Mouse (Mus musculus): ENCODE results near the gene Gli3. TPM values are rescaled to one million over a fixed set of nuclear protein-coding genes. Genes with fewer than 3 reads are reported as not detected.

Gene Gli3
- polyA plus RNA-seq, 2 experiments, result 0.21 to 0.44 TPM

GRCm38 (mm10) chr13:15664580-15665201, 201.7 kb downstream of the Gli3 start:
- DNase-seq (ENCODE audit: low read depth in 3 of 3, low spot score in 3 of 3) (no peak), ATAC-seq (ENCODE audit: insufficient read depth) (no peak)

GRCm38 (mm10) chr13:15665514-15665913, 202.5 kb downstream of the Gli3 start:
- no peaks in the 10 kb centered on the region for H3K9me3 ChIP-seq (ENCODE audit: control insufficient read depth, low read length)
- no peak overlapping the region for H3K4me2 ChIP-seq (ENCODE audit: low read depth)
- 70% methylated on average over 8 of the region's 8 CpGs for WGBS (ENCODE audit: insufficient replicate concordance)
- H3K9ac ChIP-seq (replicated peaks), result no peak overlapping the region
- TF ChIP-seq CTCF (IDR thresholded peaks at IDR 0.05; ENCODE audit: low read depth), result no peak
- TF ChIP-seq EP300 (IDR thresholded peaks at IDR 0.05; ENCODE audit: low read depth), result no peak
- ATAC-seq (ENCODE audit: insufficient read depth) (no peak), DNase-seq (ENCODE audit: low read depth in 3 of 3, low spot score in 3 of 3) (no peak)
- H3K4me3 ChIP-seq (ENCODE audit: insufficient read depth in 1 of 2, low read depth in 2 of 2, low read length in 2 of 2), result no peak overlapping the region
- H3K27ac ChIP-seq, result no peak overlapping the region
- peaks cover 0 to 5% of the 10 kb centered on the region in 2 experiments; a peak in 2 of 4 replicates for H3K4me1 ChIP-seq (replicated peaks; ENCODE audit: control insufficient read depth in 2 of 2, insufficient read depth in 2 of 2, low read length in 1 of 2)
- H3K27me3 ChIP-seq (ENCODE audit: control insufficient read depth, insufficient read depth, low read length), result no peaks in the 10 kb centered on the region
- no peaks in the 10 kb centered on the region for H3K36me3 ChIP-seq (replicated peaks; ENCODE audit: control insufficient read depth, insufficient read depth, low read depth)

More at GRCm38 (mm10) chr13:15664580-15665201, 201.7 kb downstream of the Gli3 start:
- Histone ChIP-seq H3K4me1 (replicated peaks; ENCODE audit: control insufficient read depth in 2 of 2, insufficient read depth in 2 of 2, low read length in 1 of 2) (peaks cover 0 to 1% of the 10 kb centered on the region in 2 experiments; a peak in 1 of 4 replicates), H3K36me3 (replicated peaks; ENCODE audit: control insufficient read depth, insufficient read depth, low read depth) (no peaks in the 10 kb centered on the region), H3K27me3 (ENCODE audit: control insufficient read depth, insufficient read depth, low read length) (no peaks in the 10 kb centered on the region), H3K4me2 (ENCODE audit: low read depth) (no peak overlapping the region), H3K9me3 (ENCODE audit: control insufficient read depth, low read length) (no peaks in the 10 kb centered on the region), H3K9ac (replicated peaks) (no peak overlapping the region), H3K4me3 (ENCODE audit: insufficient read depth in 1 of 2, low read depth in 2 of 2, low read length in 2 of 2) (no peak overlapping the region), H3K27ac (no peak overlapping the region)
- TF ChIP-seq CTCF (IDR thresholded peaks at IDR 0.05; ENCODE audit: low read depth), result no peak
- TF ChIP-seq EP300 (IDR thresholded peaks at IDR 0.05; ENCODE audit: low read depth), result no peak
- 59% methylated on average over 7 of the region's 7 CpGs for WGBS (ENCODE audit: insufficient replicate concordance)

- peak; percentile 68 for ATAC-seq (ENCODE audit: insufficient read depth)
- WGBS (ENCODE audit: insufficient replicate concordance), result 35% methylated on average over 9 of the region's 9 CpGs
- 0 out of 2 replicates have a peak overlapping the region, but pooled peaks have one; percentile 11 for H3K4me2 ChIP-seq (ENCODE audit: low read depth)
Observed at GRCm38 (mm10) chr13:15670144-15670961, 207.3 kb downstream of the Gli3 start.

GRCm38 (mm10) chr13:15670962-15671313, 207.9 kb downstream of the Gli3 start:
- Histone ChIP-seq H3K36me3 (replicated peaks; ENCODE audit: control insufficient read depth, insufficient read depth, low read depth) (no peaks in the 10 kb centered on the region), H3K4me1 (replicated peaks; ENCODE audit: control insufficient read depth in 2 of 2, insufficient read depth in 2 of 2, low read length in 1 of 2) (peaks cover 0 to 6% of the 10 kb centered on the region in 2 experiments; a peak in 2 of 4 replicates), H3K4me3 (ENCODE audit: insufficient read depth in 1 of 2, low read depth in 2 of 2, low read length in 2 of 2) (no peak overlapping the region), H3K27ac (no peak overlapping the region), H3K9ac (replicated peaks) (no peak overlapping the region), H3K27me3 (ENCODE audit: control insufficient read depth, insufficient read depth, low read length) (no peaks in the 10 kb centered on the region), H3K4me2 (ENCODE audit: low read depth) (no peak overlapping the region), H3K9me3 (ENCODE audit: control insufficient read depth, low read length) (no peaks in the 10 kb centered on the region)
- ATAC-seq (ENCODE audit: insufficient read depth) (no peak), DNase-seq (ENCODE audit: low read depth in 3 of 3, low spot score in 3 of 3) (no peak)
- TF ChIP-seq CTCF (IDR thresholded peaks at IDR 0.05; ENCODE audit: low read depth) (no peak), EP300 (IDR thresholded peaks at IDR 0.05; ENCODE audit: low read depth) (no peak)
- WGBS (ENCODE audit: insufficient replicate concordance), result 36% methylated on average over 4 of the region's 4 CpGs

More at GRCm38 (mm10) chr13:15670144-15670961, 207.3 kb downstream of the Gli3 start:
- Histone ChIP-seq H3K36me3 (replicated peaks; ENCODE audit: control insufficient read depth, insufficient read depth, low read depth) (no peaks in the 10 kb centered on the region), H3K9ac (replicated peaks) (no peak overlapping the region), H3K9me3 (ENCODE audit: control insufficient read depth, low read length) (no peaks in the 10 kb centered on the region), H3K4me3 (ENCODE audit: insufficient read depth in 1 of 2, low read depth in 2 of 2, low read length in 2 of 2) (no peak overlapping the region), H3K27me3 (ENCODE audit: control insufficient read depth, insufficient read depth, low read length) (no peaks in the 10 kb centered on the region), H3K4me1 (replicated peaks; ENCODE audit: control insufficient read depth in 2 of 2, insufficient read depth in 2 of 2, low read length in 1 of 2) (peaks cover 0 to 6% of the 10 kb centered on the region in 2 experiments; a peak in 2 of 4 replicates), H3K27ac (no peak overlapping the region)
- no peak for DNase-seq (ENCODE audit: low read depth in 3 of 3, low spot score in 3 of 3)
- TF ChIP-seq EP300 (IDR thresholded peaks at IDR 0.05; ENCODE audit: low read depth) (peak; percentile 22; the same call in 1 of the 2 replicates), CTCF (IDR thresholded peaks at IDR 0.05; ENCODE audit: low read depth) (no peak)

GRCm38 (mm10) chr13:15675480-15675879, 212.4 kb downstream of the Gli3 start:
- H3K36me3 ChIP-seq (replicated peaks; ENCODE audit: control insufficient read depth, insufficient read depth, low read depth), result no peaks in the 10 kb centered on the region
- H3K9me3 ChIP-seq (ENCODE audit: control insufficient read depth, low read length), result no peaks in the 10 kb centered on the region
- no peak overlapping the region for H3K27ac ChIP-seq
- TF ChIP-seq EP300 (IDR thresholded peaks at IDR 0.05; ENCODE audit: low read depth) (no peak), CTCF (IDR thresholded peaks at IDR 0.05; ENCODE audit: low read depth) (no peak)
- 0 out of 4 replicates have a peak, but pooled peaks cover 0 to 2% of the 10 kb centered on the region in 2 experiments for H3K4me1 ChIP-seq (replicated peaks; ENCODE audit: control insufficient read depth in 2 of 2, insufficient read depth in 2 of 2, low read length in 1 of 2)
- H3K4me3 ChIP-seq (ENCODE audit: insufficient read depth in 1 of 2, low read depth in 2 of 2, low read length in 2 of 2), result no peak overlapping the region
- ATAC-seq (ENCODE audit: insufficient read depth) (no peak), DNase-seq (ENCODE audit: low read depth in 3 of 3, low spot score in 3 of 3) (no peak)
- H3K9ac ChIP-seq (replicated peaks), result no peak overlapping the region
- no peak overlapping the region for H3K4me2 ChIP-seq (ENCODE audit: low read depth)
- no peaks in the 10 kb centered on the region for H3K27me3 ChIP-seq (ENCODE audit: control insufficient read depth, insufficient read depth, low read length)

Measured in liver, embryonic 14.5 days (tissue).